Mouse (Mus musculus) cortical plate, adult 2 months (tissue): Measurements from ENCODE around the gene Limch1. TPM values are rescaled to one million over a fixed set of nuclear protein-coding genes. Genes with fewer than 3 reads are reported as not detected.

Source experiments
- H3K27ac ChIP-seq: fragments of 200-500 bp; 2 replicates; pipeline ENCODE4 v1.5.1; 2012; ENCODE audit warnings: low read length, control low read depth, inconsistent platforms; ENCODE audit not compliant: insufficient read depth
- H3K4me1 ChIP-seq: fragments of 200-500 bp; 2 replicates; pipeline ENCODE4 v1.6.1; 2011; ENCODE audit warnings: low read length; ENCODE audit not compliant: control insufficient read depth, insufficient read depth
- H3K4me3 ChIP-seq: fragments of 200-500 bp; 2 replicates; pipeline ENCODE4 v1.5.1; 2011; ENCODE audit warnings: mild to moderate bottlenecking, low read length, control low read depth; ENCODE audit not compliant: insufficient read depth
- CTCF ChIP-seq: fragments of 200-500 bp; IDR thresholded peaks from 2 replicates; pipeline ENCODE4 v1.5.1; 2011; ENCODE audit warnings: mild to moderate bottlenecking, control low read depth, low read length; ENCODE audit not compliant: insufficient read depth; ENCODE audit errors: extremely low read depth
- POLR2A ChIP-seq: fragments of 200-500 bp; IDR thresholded peaks from 2 replicates; pipeline ENCODE4 v1.6.1; 2011; ENCODE audit warnings: mild to moderate bottlenecking, low read length, control low read depth; ENCODE audit not compliant: insufficient read depth; ENCODE audit errors: extremely low read depth
- polyA plus RNA-seq: library from polyadenylated mRNA; depleted of rRNA; stranded (reverse); fragments of >200 nt; gene quantifications from 2 replicates; pipeline ENCODE4 v1.2.3, GENCODE M21; 2012

Gene Limch1
- polyA plus RNA-seq, 1 experiment = 56.3 TPM

- no peak overlapping the region for H3K4me3 ChIP-seq
- peaks cover 3% of the 10 kb centered on the region for H3K4me1 ChIP-seq
- TF ChIP-seq CTCF (no peak), POLR2A (no peak)
- no peak overlapping the region for H3K27ac ChIP-seq
These were observed 159.2 kb downstream of the Limch1 start for GRCm38 (mm10) chr5:66904835-66905234.

- no peak overlapping the region for H3K4me3 ChIP-seq
- no peak for TF ChIP-seq CTCF
- TF ChIP-seq POLR2A = no peak
- H3K27ac ChIP-seq = no peak overlapping the region
- peaks cover 5% of the 10 kb centered on the region for H3K4me1 ChIP-seq
These were observed 163.3 kb downstream of the Limch1 start for GRCm38 (mm10) chr5:66908883-66909282.

GRCm38 (mm10) chr5:66909962-66910361, 164.3 kb downstream of the Limch1 start:
- Histone ChIP-seq H3K27ac (no peak overlapping the region), H3K4me1 (peaks cover 4% of the 10 kb centered on the region), H3K4me3 (no peak overlapping the region)
- TF ChIP-seq CTCF (no peak), POLR2A (no peak)

GRCm38 (mm10) chr5:66910610-66911009, 165.0 kb downstream of the Limch1 start:
- no peak overlapping the region for H3K27ac ChIP-seq
- no peak for TF ChIP-seq CTCF
- TF ChIP-seq POLR2A = no peak
- H3K4me3 ChIP-seq = no peak overlapping the region
- H3K4me1 ChIP-seq = peaks cover 2% of the 10 kb centered on the region

GRCm38 (mm10) chr5:66911068-66911467, 165.4 kb downstream of the Limch1 start:
- TF ChIP-seq CTCF = no peak
- TF ChIP-seq POLR2A = no peak
- no peak overlapping the region for H3K27ac ChIP-seq
- H3K4me3 ChIP-seq = no peak overlapping the region
- peaks cover 2% of the 10 kb centered on the region for H3K4me1 ChIP-seq

GRCm38 (mm10) chr5:66913791-66914190, 168.2 kb downstream of the Limch1 start:
- no peak overlapping the region for H3K27ac ChIP-seq
- H3K4me1 ChIP-seq = peaks cover 2% of the 10 kb centered on the region
- no peak for TF ChIP-seq CTCF
- no peak for TF ChIP-seq POLR2A

GRCm38 (mm10) chr5:66917353-66918315, 172.0 kb downstream of the Limch1 start:
- no peak overlapping the region for H3K4me3 ChIP-seq
- TF ChIP-seq CTCF (no peak), POLR2A (no peak)
- peaks cover 4% of the 10 kb centered on the region for H3K4me1 ChIP-seq
- no peak overlapping the region for H3K27ac ChIP-seq

More at GRCm38 (mm10) chr5:66913791-66914190, 168.2 kb downstream of the Limch1 start:
- no peak overlapping the region for H3K4me3 ChIP-seq

- Histone ChIP-seq H3K4me1 (peaks cover 5% of the 10 kb centered on the region), H3K27ac (no peak overlapping the region), H3K4me3 (no peak overlapping the region)
- TF ChIP-seq CTCF = no peak
- no peak for TF ChIP-seq POLR2A
These were observed 173.0 kb downstream of the Limch1 start for GRCm38 (mm10) chr5:66918316-66919305.

- TF ChIP-seq CTCF (no peak), POLR2A (no peak)
- H3K4me3 ChIP-seq = no peak overlapping the region
These were observed 177.0 kb downstream of the Limch1 start for GRCm38 (mm10) chr5:66922582-66922981.

GRCm38 (mm10) chr5:66929291-66929690, 183.7 kb downstream of the Limch1 start:
- Histone ChIP-seq H3K4me3 (no peak overlapping the region), H3K4me1 (no peaks in the 10 kb centered on the region; the same call in 1 of the 2 replicates), H3K27ac (no peak overlapping the region)
- no peak for TF ChIP-seq POLR2A
- TF ChIP-seq CTCF = no peak

More at GRCm38 (mm10) chr5:66922582-66922981, 177.0 kb downstream of the Limch1 start:
- H3K4me1 ChIP-seq = peaks cover 3% of the 10 kb centered on the region
- no peak overlapping the region for H3K27ac ChIP-seq
